Mouse (Mus musculus) embryonic stem cell, embryonic (primary cell): ENCODE results near the gene Mettl7b.

Source experiments
- CTCF ChIA-PET, 4 experiments: fragments of 300-600 bp in 2 of 4; fragments of 350-600 bp in 2 of 4; sonication (Branson Sonifier 250); formaldehyde crosslinking; loops; one replicate each; lab custom pipeline; 2022; ENCODE audit warnings: inconsistent platforms in 2 of 4; lab: Charles Lee
- POLR2A ChIA-PET, 4 experiments: fragments of 300-600 bp in 2 of 4; fragments of 350-600 bp in 2 of 4; sonication (Branson Sonifier 250); formaldehyde crosslinking; loops; one replicate each; lab custom pipeline; 2022; ENCODE audit warnings: antibody characterized with exemption in 4 of 4, inconsistent platforms in 1 of 4; lab: Charles Lee

Gene Mettl7b

GRCm38 (mm10) chr10:128929638-128930378, 31.0 kb downstream of the Mettl7b start:
- POLR2A ChIA-PET = interaction anchor here in 1 of 4 experiments (1.5 kb wide), 1 partner anchor 8 kb away, joined by 9 read pairs; the partner anchor contains the start of gene Rdh5
- CTCF ChIA-PET = no interaction called here

- ChIA-PET CTCF (interaction anchor here in 1 of 4 experiments (1.7 kb wide), 1 partner anchor 15 kb away, joined by 6 read pairs; no protein-coding TSS in a partner anchor), POLR2A (interaction anchor here in 2 of 4 experiments (0.7 to 1.7 kb wide), 5 partner anchors 11 to 89 kb away, joined by 3 to 7 read pairs (median 3); no protein-coding TSS in a partner anchor)
Observed at GRCm38 (mm10) chr10:128928356-128928755, 32.4 kb downstream of the Mettl7b start.

- CTCF ChIA-PET = interaction anchor here (1.0 to 2.9 kb wide), 11 partner anchors 10 to 31 kb away, joined by 3 to 30 read pairs (median 6); partner anchors contain the start of gene Itga7 (in 1 of the 4)
- POLR2A ChIA-PET = interaction anchor here (0.5 to 7.7 kb wide), 57 partner anchors 9 to 512 kb away, joined by 3 to 132 read pairs (median 5); partner anchors contain the start of genes Itga7 (in 4 of the 4), Cd63 (in 2 of the 4), Dgka (in 2 of the 4) and Gdf11 (in 2 of the 4)
Observed at GRCm38 (mm10) chr10:128923935-128924334, 36.9 kb downstream of the Mettl7b start, which contains the start of gene Bloc1s1. TSS of gene Bloc1s1 (minus strand) at chr10:128924035.

- CTCF ChIA-PET = interaction anchor here (0.5 to 2.9 kb wide), 18 partner anchors 10 to 456 kb away, joined by 3 to 30 read pairs (median 4); partner anchors contain the start of gene Itga7 (in 1 of the 4)
Observed at GRCm38 (mm10) chr10:128923013-128923691, 37.6 kb downstream of the Mettl7b start.

GRCm38 (mm10) chr10:128922822-128923012, 38.1 kb downstream of the Mettl7b start, which contains the start of gene Rdh5:
TSS of gene Rdh5 (minus strand) at chr10:128922888.
- ChIA-PET CTCF (interaction anchor here (0.9 to 2.9 kb wide), 11 partner anchors 9 to 53 kb away, joined by 3 to 30 read pairs (median 6); partner anchors contain the start of gene Itga7 (in 1 of the 4)), POLR2A (interaction anchor here (0.6 to 7.7 kb wide), 49 partner anchors 8 to 511 kb away, joined by 3 to 132 read pairs (median 6); partner anchors contain the start of genes Itga7 (in 3 of the 4), Cd63 (in 2 of the 4), Gdf11 (in 2 of the 4) and Rab5b (in 2 of the 4))

More at GRCm38 (mm10) chr10:128923013-128923691, 37.6 kb downstream of the Mettl7b start:
- POLR2A ChIA-PET = interaction anchor here (0.5 to 7.7 kb wide), 68 partner anchors 8 to 551 kb away, joined by 3 to 132 read pairs (median 5); partner anchors contain the start of genes Itga7 (in 4 of the 4), Cd63 (in 2 of the 4), Dgka (in 2 of the 4) and Gdf11 (in 2 of the 4)

GRCm38 (mm10) chr10:128921883-128922821, 38.6 kb downstream of the Mettl7b start:
- ChIA-PET CTCF (interaction anchor here (0.9 to 2.9 kb wide), 11 partner anchors 9 to 54 kb away, joined by 3 to 30 read pairs (median 6); partner anchors contain the start of gene Itga7 (in 1 of the 4)), POLR2A (interaction anchor here in 3 of 4 experiments (0.6 to 7.7 kb wide), 45 partner anchors 8 to 510 kb away, joined by 3 to 132 read pairs (median 6); partner anchors contain the start of genes Itga7 (in 3 of the 3), Cd63 (in 2 of the 3), Gdf11 (in 2 of the 3) and Rab5b (in 2 of the 3))

GRCm38 (mm10) chr10:128921251-128921650, 39.5 kb downstream of the Mettl7b start:
- ChIA-PET POLR2A (interaction anchor here (0.6 to 7.7 kb wide), 15 partner anchors 7 to 184 kb away, joined by 3 to 132 read pairs (median 4); partner anchors contain the start of genes Cd63 (in 1 of the 4) and Itga7 (in 1 of the 4)), CTCF (interaction anchor here in 3 of 4 experiments (1.0 to 2.9 kb wide), 5 partner anchors 8 to 24 kb away, joined by 3 to 27 read pairs (median 3); partner anchors contain the start of gene Itga7 (in 1 of the 3))

- ChIA-PET CTCF (interaction anchor here in 2 of 4 experiments (1.0 to 1.4 kb wide), 4 partner anchors 8 to 25 kb away, joined by 3 to 7 read pairs (median 3); partner anchors contain the start of gene Itga7 (in 1 of the 2)), POLR2A (interaction anchor here (0.7 to 7.7 kb wide), 13 partner anchors 7 to 219 kb away, joined by 3 to 132 read pairs (median 8); partner anchors contain the start of genes Cd63 (in 1 of the 4) and Itga7 (in 1 of the 4))
Observed at GRCm38 (mm10) chr10:128920736-128921161, 40.0 kb downstream of the Mettl7b start.

- ChIA-PET CTCF (no interaction called here), POLR2A (interaction anchor here (0.6 to 7.7 kb wide), 15 partner anchors 8 to 579 kb away, joined by 3 to 132 read pairs (median 5); partner anchors contain the start of genes Itga7 (in 2 of the 4) and Cd63 (in 1 of the 4))
Observed at GRCm38 (mm10) chr10:128919966-128920365, 40.8 kb downstream of the Mettl7b start.

- ChIA-PET POLR2A (interaction anchor here in 3 of 4 experiments (0.6 to 7.7 kb wide), 13 partner anchors 8 to 579 kb away, joined by 3 to 132 read pairs (median 5); partner anchors contain the start of genes Itga7 (in 2 of the 3), Cd63 (in 1 of the 3) and Gdf11 (in 1 of the 3)), CTCF (interaction anchor here in 1 of 4 experiments (0.6 to 1.3 kb wide), 2 partner anchors 15 to 26 kb away, joined by 3 to 4 read pairs; no protein-coding TSS in a partner anchor)
Observed at GRCm38 (mm10) chr10:128919203-128919631, 41.6 kb downstream of the Mettl7b start.

- ChIA-PET POLR2A (interaction anchor here in 2 of 4 experiments (1.1 to 7.7 kb wide), 9 partner anchors 7 to 91 kb away, joined by 3 to 132 read pairs (median 7); partner anchors contain the start of genes Itga7 (in 2 of the 2), Cd63 (in 1 of the 2) and Gdf11 (in 1 of the 2)), CTCF (interaction anchor here in 1 of 4 experiments (1.3 kb wide), 1 partner anchor 27 kb away, joined by 4 read pairs; no protein-coding TSS in a partner anchor)
Observed at GRCm38 (mm10) chr10:128918246-128918645, 42.5 kb downstream of the Mettl7b start.

GRCm38 (mm10) chr10:128917400-128917799, 43.4 kb downstream of the Mettl7b start:
- CTCF ChIA-PET = no interaction called here

GRCm38 (mm10) chr10:128916665-128917064, 44.1 kb downstream of the Mettl7b start:
- CTCF ChIA-PET = interaction anchor here in 1 of 4 experiments (0.6 kb wide), 1 partner anchor 24 kb away, joined by 3 read pairs; no protein-coding TSS in a partner anchor
- POLR2A ChIA-PET = interaction anchor here in 2 of 4 experiments (0.8 to 6.0 kb wide), 9 partner anchors 11 to 94 kb away, joined by 3 to 34 read pairs (median 3); partner anchors contain the start of gene Cd63 (in 1 of the 2)

More at GRCm38 (mm10) chr10:128917400-128917799, 43.4 kb downstream of the Mettl7b start:
- POLR2A ChIA-PET = interaction anchor here in 2 of 4 experiments (1.0 to 7.6 kb wide), 5 partner anchors 6 to 27 kb away, joined by 3 to 132 read pairs (median 3); no protein-coding TSS in a partner anchor

- POLR2A ChIA-PET = interaction anchor here in 2 of 4 experiments (0.7 to 9.2 kb wide), 10 partner anchors 6 to 93 kb away, joined by 3 to 132 read pairs (median 3); partner anchors contain the start of genes Bloc1s1 (in 2 of the 2), Rdh5 (in 2 of the 2) and Cd63 (in 1 of the 2)
- CTCF ChIA-PET = interaction anchor here in 3 of 4 experiments (0.6 to 0.7 kb wide), 3 partner anchors 23 to 339 kb away, joined by 3 to 8 read pairs (median 6); partner anchors contain the start of gene Olfr763 (in 1 of the 3)
Observed at GRCm38 (mm10) chr10:128915550-128915949, 45.2 kb downstream of the Mettl7b start.

GRCm38 (mm10) chr10:128913696-128914095, 47.1 kb downstream of the Mettl7b start:
- CTCF ChIA-PET = interaction anchor here (0.6 to 2.5 kb wide), 53 partner anchors 8 to 503 kb away, joined by 3 to 30 read pairs (median 4); partner anchors contain the start of genes Itga7 (in 4 of the 4), Rdh5 (in 4 of the 4), Bloc1s1 (in 3 of the 4) and Cd63 (in 3 of the 4)

More at GRCm38 (mm10) chr10:128913696-128914095, 47.1 kb downstream of the Mettl7b start:
- POLR2A ChIA-PET = interaction anchor here (0.6 to 9.2 kb wide), 31 partner anchors 8 to 446 kb away, joined by 3 to 132 read pairs (median 4); partner anchors contain the start of genes Bloc1s1 (in 3 of the 4), Cd63 (in 3 of the 4), Rdh5 (in 3 of the 4) and Pa2g4 (in 2 of the 4)
